Mouse (Mus musculus): ENCODE measurements at regions not wholly inside any gene's neighbourhood (a gene's known extent, or its start where the extent isn't known, plus 50 kb on each side); places are given as distances from the start of the nearest gene placed in this dataset.
A peak's percentile ranks its signal among the peaks of the same experiment; 100 is the strongest.

GRCm38 (mm10) chr9:49980344-49981207 lies 181.9 kb upstream of the Ncam1 start:
- peak overlapping the region; percentile 30; the same call in 1 of the 2 replicates for H3K27ac ChIP-seq (ENCODE audit: insufficient read depth, low read length)
- 35% methylated on average over 7 of the region's 7 CpGs for WGBS
- no peaks in the 10 kb centered on the region for H3K27me3 ChIP-seq (ENCODE audit: control insufficient read depth, insufficient read depth, low read length)
- H3K4me3 ChIP-seq (replicated peaks; ENCODE audit: insufficient read depth, low read depth, low read length), result no peak overlapping the region
- H3K4me1 ChIP-seq (ENCODE audit: control insufficient read depth, insufficient read depth, low read length), result peaks cover 15% of the 10 kb centered on the region
- peak; percentile 61 to 84 for DNase-seq
- TF ChIP-seq CTCF (IDR thresholded peaks at IDR 0.05; ENCODE audit: borderline replicate concordance, insufficient read depth, low read depth, low read length), result no peak
- TF ChIP-seq POLR2A (IDR thresholded peaks at IDR 0.05; ENCODE audit: borderline replicate concordance, insufficient read depth, low read length), result no peak

GRCm38 (mm10) chr9:49975938-49976671 lies 177.4 kb upstream of the Ncam1 start:
- TF ChIP-seq POLR2A (IDR thresholded peaks at IDR 0.05; ENCODE audit: borderline replicate concordance, insufficient read depth, low read length), result no peak
- TF ChIP-seq CTCF (IDR thresholded peaks at IDR 0.05; ENCODE audit: borderline replicate concordance, insufficient read depth, low read depth, low read length), result no peak
- H3K27ac ChIP-seq (ENCODE audit: insufficient read depth, low read length), result no peak overlapping the region
- 10% methylated on average over 11 of the region's 11 CpGs for WGBS

GRCm38 (mm10) chr9:49973974-49974495 lies 175.3 kb upstream of the Ncam1 start:
- H3K4me1 ChIP-seq (ENCODE audit: control insufficient read depth, insufficient read depth, low read length), result peaks cover 7% of the 10 kb centered on the region
- no peak overlapping the region for H3K4me3 ChIP-seq (replicated peaks; ENCODE audit: insufficient read depth, low read depth, low read length)
- TF ChIP-seq POLR2A (IDR thresholded peaks at IDR 0.05; ENCODE audit: borderline replicate concordance, insufficient read depth, low read length) (no peak), CTCF (IDR thresholded peaks at IDR 0.05; ENCODE audit: borderline replicate concordance, insufficient read depth, low read depth, low read length) (no peak)
- H3K27me3 ChIP-seq (ENCODE audit: control insufficient read depth, insufficient read depth, low read length), result no peaks in the 10 kb centered on the region
- no peak for DNase-seq
- 95% methylated on average over 5 of the region's 5 CpGs for WGBS
- no peak overlapping the region for H3K27ac ChIP-seq (ENCODE audit: insufficient read depth, low read length)

More at GRCm38 (mm10) chr9:49975938-49976671, 177.4 kb upstream of the Ncam1 start:
- H3K27me3 ChIP-seq (ENCODE audit: control insufficient read depth, insufficient read depth, low read length), result no peaks in the 10 kb centered on the region
- no peak overlapping the region for H3K4me3 ChIP-seq (replicated peaks; ENCODE audit: insufficient read depth, low read depth, low read length)
- peak; percentile 75 to 86 for DNase-seq
- H3K4me1 ChIP-seq (ENCODE audit: control insufficient read depth, insufficient read depth, low read length), result peaks cover 14% of the 10 kb centered on the region

GRCm38 (mm10) chr9:49969429-49969828 lies 170.7 kb upstream of the Ncam1 start:
- Histone ChIP-seq H3K27me3 (ENCODE audit: control insufficient read depth, insufficient read depth, low read length) (no peaks in the 10 kb centered on the region), H3K4me1 (ENCODE audit: control insufficient read depth, insufficient read depth, low read length) (no peaks in the 10 kb centered on the region), H3K27ac (ENCODE audit: insufficient read depth, low read length) (no peak overlapping the region), H3K4me3 (replicated peaks; ENCODE audit: insufficient read depth, low read depth, low read length) (no peak overlapping the region)
- DNase-seq, result no peak
- 90% methylated on average over 6 of the region's 6 CpGs for whole genome bisulfite sequencing
- TF ChIP-seq POLR2A (IDR thresholded peaks at IDR 0.05; ENCODE audit: borderline replicate concordance, insufficient read depth, low read length), result no peak
- TF ChIP-seq CTCF (IDR thresholded peaks at IDR 0.05; ENCODE audit: borderline replicate concordance, insufficient read depth, low read depth, low read length), result no peak

- 74% methylated on average over 4 of the region's 4 CpGs for WGBS
- Histone ChIP-seq H3K27me3 (ENCODE audit: control insufficient read depth, insufficient read depth, low read length) (no peaks in the 10 kb centered on the region), H3K4me3 (replicated peaks; ENCODE audit: insufficient read depth, low read depth, low read length) (no peak overlapping the region), H3K27ac (ENCODE audit: insufficient read depth, low read length) (no peak overlapping the region), H3K4me1 (ENCODE audit: control insufficient read depth, insufficient read depth, low read length) (peaks cover 9% of the 10 kb centered on the region)
- no peak for DNase-seq
- TF ChIP-seq POLR2A (IDR thresholded peaks at IDR 0.05; ENCODE audit: borderline replicate concordance, insufficient read depth, low read length) (no peak), CTCF (IDR thresholded peaks at IDR 0.05; ENCODE audit: borderline replicate concordance, insufficient read depth, low read depth, low read length) (no peak)
Observed at GRCm38 (mm10) chr9:49964666-49965065, 165.9 kb upstream of the Ncam1 start.

GRCm38 (mm10) chr9:49962561-49963071 lies 163.9 kb upstream of the Ncam1 start:
- Histone ChIP-seq H3K4me1 (ENCODE audit: control insufficient read depth, insufficient read depth, low read length) (peaks cover 9% of the 10 kb centered on the region), H3K27ac (ENCODE audit: insufficient read depth, low read length) (no peak overlapping the region), H3K27me3 (ENCODE audit: control insufficient read depth, insufficient read depth, low read length) (no peaks in the 10 kb centered on the region), H3K4me3 (replicated peaks; ENCODE audit: insufficient read depth, low read depth, low read length) (no peak overlapping the region)
- WGBS, result 30% methylated on average over 8 of the region's 8 CpGs
- TF ChIP-seq CTCF (IDR thresholded peaks at IDR 0.05; ENCODE audit: borderline replicate concordance, insufficient read depth, low read depth, low read length), result no peak
- no peak for TF ChIP-seq POLR2A (IDR thresholded peaks at IDR 0.05; ENCODE audit: borderline replicate concordance, insufficient read depth, low read length)
- peak; percentile 36 to 64 for DNase-seq

- no peaks in the 10 kb centered on the region for H3K27me3 ChIP-seq (ENCODE audit: control insufficient read depth, insufficient read depth, low read length)
- no peak overlapping the region for H3K4me3 ChIP-seq (replicated peaks; ENCODE audit: insufficient read depth, low read depth, low read length)
- DNase-seq, result peak in 1 of 2 experiments; percentile 25
- 93% methylated on average over 3 of the region's 3 CpGs for WGBS
- H3K27ac ChIP-seq (ENCODE audit: insufficient read depth, low read length), result no peak overlapping the region
- H3K4me1 ChIP-seq (ENCODE audit: control insufficient read depth, insufficient read depth, low read length), result peaks cover 9% of the 10 kb centered on the region
- no peak for TF ChIP-seq POLR2A (IDR thresholded peaks at IDR 0.05; ENCODE audit: borderline replicate concordance, insufficient read depth, low read length)
- no peak for TF ChIP-seq CTCF (IDR thresholded peaks at IDR 0.05; ENCODE audit: borderline replicate concordance, insufficient read depth, low read depth, low read length)
Observed at GRCm38 (mm10) chr9:49961965-49962364, 163.2 kb upstream of the Ncam1 start.

All from cerebellum, adult 2 months (tissue).